Mouse (Mus musculus) embryo, embryonic 10.5 days (tissue): ENCODE data around the gene Dnaic1.

ENCODE experiments used
- DNase-seq: peaks from one replicate; pipeline ENCODE4 v3.0.0-alpha.2; 2015; ENCODE audit warnings: low spot score

The Dnaic1 gene

DNA sequence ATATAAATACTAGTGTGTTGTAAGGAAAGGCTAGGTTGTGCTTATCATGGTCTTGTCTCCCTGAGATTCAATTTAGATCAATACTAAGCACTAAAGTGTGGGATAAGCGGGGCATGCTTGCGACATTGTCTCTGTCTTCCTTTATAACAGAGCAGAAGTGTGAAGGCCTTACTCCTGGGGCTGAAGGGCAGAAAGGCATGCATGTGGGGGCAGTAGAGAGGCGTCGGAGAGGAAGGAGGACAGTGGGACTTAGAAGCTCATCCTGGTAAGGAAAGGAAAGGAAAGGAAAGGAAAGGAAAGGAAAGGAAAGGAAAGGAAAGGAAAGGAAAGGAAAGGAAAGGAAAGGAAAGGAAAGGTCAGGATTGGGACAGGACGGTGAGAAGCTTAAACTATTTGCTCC is 1.9 kb downstream of the Dnaic1 start:
- DNase-seq, result peak; percentile 46

- DNase-seq, result no peak
Observed at GRCm38 (mm10) chr4:41573492-41573891, 3.9 kb downstream of the Dnaic1 start.

- peak; percentile 60 for DNase-seq
Observed at GRCm38 (mm10) chr4:41575914-41576313, 6.3 kb downstream of the Dnaic1 start.

- no peak for DNase-seq
Observed at GRCm38 (mm10) chr4:41583353-41583752, 13.8 kb downstream of the Dnaic1 start.

GRCm38 (mm10) chr4:41602818-41603217 is 33.2 kb downstream of the Dnaic1 start:
- no peak for DNase-seq

- DNase-seq, result peak; percentile 42
Observed at GRCm38 (mm10) chr4:41604476-41605396, 35.2 kb downstream of the Dnaic1 start.

DNA sequence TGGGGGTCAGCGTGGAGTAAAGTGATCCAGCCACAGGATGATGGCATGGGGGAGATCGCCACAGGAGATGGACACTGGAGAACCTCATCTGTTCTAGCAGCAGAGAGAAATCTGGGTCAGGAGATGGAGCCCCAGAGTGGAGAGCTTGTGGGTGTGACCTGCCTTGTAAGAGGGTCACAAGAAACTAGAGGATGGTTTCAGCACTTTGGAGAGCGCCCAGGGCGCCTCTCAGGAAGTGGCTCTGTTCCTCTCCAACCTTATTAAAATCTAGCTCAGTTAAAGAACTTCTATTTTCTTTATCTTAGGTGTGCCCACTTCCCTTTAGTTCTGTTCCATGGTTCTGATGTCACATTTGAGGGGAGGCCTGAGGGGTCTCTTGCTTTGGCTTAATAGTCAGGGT is 37.2 kb downstream of the Dnaic1 start:
- peak; percentile 83 for DNase-seq

GRCm38 (mm10) chr4:41609681-41610593 is 40.4 kb downstream of the Dnaic1 start:
- DNase-seq, result no peak

GRCm38 (mm10) chr4:41610594-41610980 is 41.0 kb downstream of the Dnaic1 start:
- DNase-seq, result no peak

- peak; percentile 46 for DNase-seq
Observed at GRCm38 (mm10) chr4:41612166-41612565, 42.6 kb downstream of the Dnaic1 start.

DNA sequence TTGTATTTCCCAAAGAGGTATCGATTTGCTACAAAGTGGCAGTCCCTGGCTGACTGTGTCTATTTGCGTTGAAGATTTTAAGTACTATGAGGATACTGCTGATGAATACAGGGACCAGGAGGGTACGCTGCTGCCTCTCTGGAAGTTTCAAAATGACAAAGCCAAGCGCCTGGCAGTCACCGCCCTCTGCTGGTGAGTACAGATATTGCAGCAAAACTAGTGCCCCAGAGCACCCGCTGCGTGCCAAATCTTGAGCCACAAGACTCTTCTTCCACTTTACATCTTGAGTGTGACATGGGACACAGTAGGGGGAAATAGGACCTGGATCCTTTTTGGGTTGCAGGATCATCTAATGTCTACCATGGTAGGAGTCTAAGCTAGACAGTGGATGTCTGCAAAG is 44.6 kb downstream of the Dnaic1 start:
- peak; percentile 91 for DNase-seq

DNA sequence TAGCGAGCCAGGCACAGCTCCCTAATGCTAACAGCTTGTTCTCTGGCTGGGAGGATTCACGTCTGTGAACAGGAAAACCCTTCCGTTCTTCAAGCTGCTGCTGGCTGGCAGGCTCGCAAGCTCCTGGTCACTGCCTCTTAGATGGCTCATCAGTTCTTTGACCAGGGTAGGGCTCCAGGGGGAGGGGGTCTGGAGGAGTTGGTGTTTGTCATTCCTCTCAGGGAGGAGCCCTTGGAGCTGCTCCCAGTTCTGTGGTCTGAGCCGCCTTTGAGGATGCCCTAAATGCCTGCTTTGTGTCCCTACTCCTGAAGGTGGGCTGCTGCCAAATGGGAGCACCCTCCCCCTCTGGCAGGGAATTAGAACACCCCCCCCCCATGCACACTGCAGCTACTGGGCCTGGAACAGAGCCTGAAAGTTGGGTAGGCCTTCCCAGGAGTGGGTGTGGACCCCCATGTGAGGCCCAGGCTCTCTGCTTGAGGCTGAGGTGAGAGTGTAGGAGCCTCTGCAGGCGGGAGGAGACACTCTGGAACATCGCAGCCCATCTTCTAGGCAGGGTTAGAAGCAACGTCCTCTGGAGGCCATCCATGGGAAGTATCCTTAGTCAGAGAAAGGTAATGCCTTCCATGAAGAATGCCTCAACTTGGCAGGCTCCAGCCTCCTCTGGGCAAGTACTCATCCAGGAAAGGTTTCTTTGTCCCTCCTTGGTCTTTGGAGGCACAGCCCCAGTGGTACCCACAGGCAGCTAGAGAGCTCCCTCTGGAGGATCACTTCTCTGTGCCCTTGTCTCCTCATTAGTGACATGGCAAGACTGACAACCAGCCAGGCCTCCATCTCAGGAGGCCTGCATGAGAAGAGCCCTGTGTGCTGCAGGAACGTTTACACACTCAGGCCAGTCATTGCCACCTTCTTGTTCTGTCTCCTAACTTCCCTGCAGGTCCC is 46.4 kb downstream of the Dnaic1 start:
- DNase-seq, result no peak

GRCm38 (mm10) chr4:41618916-41619746 is 49.6 kb downstream of the Dnaic1 start:
- no peak for DNase-seq

DNA sequence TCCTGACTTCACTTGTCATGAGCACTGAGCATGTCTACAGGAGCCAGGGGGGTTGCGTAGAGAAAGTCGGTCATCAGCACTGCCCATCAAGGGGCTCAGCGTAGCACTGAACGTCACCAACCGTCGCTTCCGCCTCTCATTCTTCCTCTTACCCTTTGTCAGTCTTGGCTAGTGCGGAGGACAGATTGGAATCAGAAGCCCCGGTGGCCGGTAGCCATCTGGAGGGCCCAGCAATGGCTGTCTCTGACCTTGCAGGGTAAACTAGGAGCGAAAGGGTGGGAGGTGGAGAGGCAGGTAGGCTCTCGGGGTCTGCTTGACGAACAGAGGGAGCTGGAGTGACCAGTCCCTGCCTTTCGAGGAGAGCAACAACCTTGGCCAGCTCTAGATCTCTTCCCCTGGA is 52.5 kb downstream of the Dnaic1 start:
- DNase-seq, result no peak

DNA sequence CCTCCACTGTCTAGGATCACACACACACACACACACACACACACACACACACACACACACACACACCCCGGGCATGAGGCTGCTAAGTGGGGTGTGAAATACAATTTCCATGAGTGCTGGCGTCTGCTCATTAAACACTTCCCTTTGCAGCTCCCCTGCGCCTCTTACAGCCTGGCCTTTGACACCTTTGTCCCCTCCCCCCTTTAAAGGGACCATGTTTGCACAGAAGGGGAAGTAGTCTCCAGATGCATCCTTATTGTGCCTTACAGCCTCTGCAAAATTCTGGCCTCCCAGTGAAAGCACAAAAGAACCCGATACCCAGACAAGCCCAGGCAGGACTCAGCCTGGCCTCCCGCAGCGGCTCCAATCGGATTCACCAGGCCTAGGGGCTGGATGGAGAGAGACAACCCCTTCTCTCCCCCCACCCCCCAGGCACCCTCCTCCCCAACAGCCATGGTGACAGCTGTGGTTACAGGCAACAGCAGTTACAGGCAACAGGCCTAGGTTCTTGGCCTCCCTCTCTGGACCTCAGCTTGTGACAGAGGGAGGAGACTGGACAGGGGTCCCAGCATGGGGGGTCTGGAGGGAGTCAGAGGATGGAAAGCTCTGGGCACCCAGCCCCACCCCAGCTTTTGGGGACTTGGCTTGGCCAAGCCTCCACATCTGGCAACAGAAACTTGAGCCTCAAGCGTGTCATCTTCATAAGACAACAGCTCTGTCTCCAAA is 58.8 kb downstream of the Dnaic1 start:
- DNase-seq, result peak; percentile 82

DNA sequence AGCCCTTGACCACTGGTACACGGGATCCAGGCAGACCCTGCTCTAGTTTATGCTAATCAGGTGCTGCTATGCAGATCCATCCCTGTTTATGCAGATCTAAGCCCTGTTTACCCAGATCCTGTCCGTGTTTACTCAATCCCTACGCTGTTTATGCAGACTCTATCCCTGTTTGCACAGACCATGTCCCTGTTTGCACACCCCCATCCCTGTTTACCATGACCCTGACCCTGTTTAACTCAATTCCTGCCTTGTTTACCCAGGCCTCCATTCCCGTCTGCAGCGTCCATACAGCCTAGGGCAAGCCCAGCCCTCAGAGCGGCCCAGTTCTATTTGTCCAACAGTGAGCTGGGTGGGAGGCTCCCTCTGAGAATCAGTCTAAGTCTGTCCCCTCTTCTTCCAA is 60.6 kb downstream of the Dnaic1 start:
- peak; percentile 29 for DNase-seq

DNA sequence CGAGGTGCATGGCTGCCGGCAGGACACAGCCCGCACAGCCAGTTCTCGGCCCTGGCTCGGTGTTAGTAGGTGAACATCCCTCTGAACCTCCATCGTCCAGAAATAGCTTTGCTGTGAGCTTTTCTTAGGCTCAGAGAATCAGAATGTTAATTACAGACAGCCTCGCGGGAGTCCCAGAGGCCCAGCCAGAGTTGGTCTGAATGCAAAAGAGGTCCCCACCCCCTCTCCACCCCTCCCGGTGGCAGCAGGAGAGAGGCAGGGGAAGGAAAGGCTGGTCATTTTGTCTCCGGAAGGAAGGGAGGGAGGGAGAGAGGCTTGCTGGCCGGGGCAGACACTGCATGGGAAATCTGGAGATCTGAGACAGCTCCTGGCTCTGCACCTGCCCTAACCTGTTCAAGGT is 61.8 kb downstream of the Dnaic1 start:
- DNase-seq, result peak; percentile 72

GRCm38 (mm10) chr4:41633001-41633400 is 63.4 kb downstream of the Dnaic1 start:
- DNase-seq, result no peak

DNA sequence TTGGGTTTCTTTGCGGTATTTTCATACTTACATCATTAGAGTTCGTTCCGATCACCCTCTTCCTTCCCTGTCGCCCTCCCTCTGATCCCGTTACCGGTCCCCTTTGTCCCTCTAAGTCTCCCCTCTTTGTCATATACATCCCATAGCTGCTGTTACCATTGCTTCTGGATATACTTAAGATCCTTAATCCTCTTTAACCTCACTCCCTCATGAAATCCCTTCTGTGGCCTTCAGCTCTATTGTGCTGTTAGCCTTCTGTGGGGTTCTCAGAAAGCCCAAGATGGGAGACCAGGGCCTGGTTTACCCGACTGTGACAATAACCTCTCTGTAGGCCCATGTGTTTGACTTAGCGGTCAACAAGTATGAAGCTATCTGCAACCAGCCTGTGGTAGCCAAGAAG is 65.1 kb downstream of the Dnaic1 start:
- DNase-seq, result no peak

DNA sequence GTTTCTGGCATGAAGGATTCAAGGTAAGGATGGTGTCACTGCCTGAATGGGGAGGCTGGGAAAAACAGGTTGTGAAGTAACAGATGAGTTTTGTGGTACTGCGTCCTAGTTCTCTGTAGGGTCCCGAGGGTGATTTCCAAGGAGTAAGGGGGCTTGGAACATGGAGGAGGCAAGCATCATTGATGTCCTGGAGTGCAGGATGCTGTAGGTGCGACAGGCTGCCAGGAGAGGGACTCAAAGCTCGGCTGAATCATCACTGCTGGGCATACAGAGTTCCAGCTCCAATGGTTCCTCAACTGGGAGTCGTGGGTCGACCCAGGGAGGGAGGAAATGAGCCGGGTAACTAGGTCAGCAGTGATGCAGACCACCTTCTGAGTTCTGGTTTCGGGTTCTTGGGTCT is 65.6 kb downstream of the Dnaic1 start:
- DNase-seq, result no peak
